Mouse (Mus musculus) thymus, postnatal 0 days (tissue): ENCODE data around the gene Ccdc32. TPM values are rescaled to one million over a fixed set of nuclear protein-coding genes. Genes with fewer than 3 reads are reported as not detected.

Experiments
- DNase-seq: peaks from one replicate; pipeline ENCODE4 v3.0.0-alpha.2; 2015; ENCODE audit warnings: low spot score
- polyA plus RNA-seq: library from polyadenylated mRNA; unstranded; fragments of >200 nt; fragmentation: Nextera tagmentation; extraction: Ambion mirVana; gene quantifications from 2 replicates; pipeline ENCODE4 v1.2.1, GENCODE M21; 2015

Gene Ccdc32
- polyA plus RNA-seq, 1 experiment from 2014 or later: 20.5 TPM

GRCm38 (mm10) chr2:119015604-119016180 lies 13.5 kb downstream of the Ccdc32 start:
- no peak for DNase-seq

DNA sequence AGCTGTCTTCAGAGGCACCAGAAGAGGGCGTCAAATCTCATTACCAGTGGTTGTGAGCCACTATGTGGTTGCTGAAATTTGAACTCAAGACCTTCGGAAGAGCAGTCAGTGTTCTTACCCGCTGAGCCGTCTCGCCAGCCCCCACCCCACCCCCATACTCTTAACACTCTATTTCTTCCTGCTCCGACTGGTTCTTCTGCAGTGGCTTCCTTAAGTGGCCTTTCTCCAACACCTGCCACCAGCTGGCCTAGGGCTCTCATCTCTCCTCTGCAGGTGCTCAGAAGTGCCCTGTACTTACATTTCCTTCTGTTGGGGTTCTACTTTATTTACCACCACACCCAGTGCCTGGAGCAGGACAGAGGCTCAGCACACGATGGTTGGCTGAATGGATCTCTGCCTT lies 14.2 kb downstream of the Ccdc32 start:
- DNase-seq: peak; percentile 39

DNA sequence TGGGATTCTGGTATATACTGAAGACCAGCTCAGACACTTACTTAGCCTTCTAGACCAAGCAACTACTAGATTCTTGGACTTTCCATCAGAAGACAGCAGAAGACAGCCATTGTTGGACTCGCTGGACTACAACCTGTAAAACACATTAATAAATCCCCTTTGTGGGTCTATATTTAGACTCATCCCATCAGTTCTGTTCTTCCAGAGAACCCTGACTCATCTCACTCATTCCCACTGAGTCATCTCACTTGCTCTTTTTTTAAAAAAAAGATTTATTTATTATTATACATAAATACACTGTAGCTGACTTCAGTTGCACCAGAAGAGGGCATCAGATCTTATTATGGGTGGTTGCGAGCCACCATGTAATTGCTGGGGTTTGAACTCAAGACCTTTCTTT lies 19.8 kb downstream of the Ccdc32 start:
- no peak for DNase-seq

- DNase-seq: no peak
Observed at GRCm38 (mm10) chr2:119006886-119007285, 22.3 kb downstream of the Ccdc32 start.

GRCm38 (mm10) chr2:118999025-118999639 lies 30.1 kb downstream of the Ccdc32 start:
- DNase-seq: no peak

- DNase-seq: no peak
Observed at GRCm38 (mm10) chr2:118998115-118998866, 30.9 kb downstream of the Ccdc32 start.

GRCm38 (mm10) chr2:118996798-118997105 lies 32.4 kb downstream of the Ccdc32 start:
- no peak for DNase-seq

DNA sequence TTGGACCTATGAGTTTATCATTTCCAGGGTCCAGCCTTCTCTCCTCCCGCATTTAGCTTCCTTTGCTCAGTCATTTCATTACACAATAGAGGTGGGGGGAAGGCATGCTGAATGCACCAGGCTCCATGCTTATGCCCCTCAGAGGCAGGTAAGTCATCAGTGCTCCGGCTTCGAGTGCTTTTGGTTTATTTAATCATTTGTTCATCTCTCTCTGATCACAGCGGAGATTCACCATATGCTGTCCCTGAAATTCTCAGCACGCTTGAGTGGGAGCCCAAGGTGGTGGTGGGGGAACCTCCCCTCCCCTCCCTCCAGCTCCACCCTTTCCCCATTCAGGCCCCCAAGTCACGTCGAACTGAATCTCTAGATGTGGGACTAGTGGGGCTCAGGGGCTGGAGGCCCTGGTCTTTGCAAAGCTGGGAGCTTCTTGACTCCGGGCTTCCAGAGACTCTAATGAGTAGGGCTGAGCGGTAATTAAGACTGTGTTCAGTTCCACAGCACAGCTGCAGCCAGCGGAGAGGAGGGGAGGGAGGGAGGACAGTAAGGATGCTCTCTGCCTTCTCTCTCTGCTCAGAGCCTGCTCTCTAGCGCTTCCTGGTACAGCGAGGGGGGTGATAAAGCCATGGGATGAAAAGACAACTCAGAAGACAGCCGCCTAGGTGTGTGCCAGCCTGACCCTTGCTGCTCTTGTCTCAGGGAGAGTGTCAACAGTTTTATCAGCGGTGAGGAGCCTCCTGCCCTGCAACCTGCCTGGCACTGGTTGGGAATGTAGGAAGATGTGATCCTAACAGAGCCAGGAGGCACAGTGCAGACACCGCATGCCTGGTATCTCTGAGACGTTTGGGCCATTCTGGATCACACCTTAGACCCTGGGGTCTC lies 33.0 kb downstream of the Ccdc32 start:
- no peak for DNase-seq

DNA sequence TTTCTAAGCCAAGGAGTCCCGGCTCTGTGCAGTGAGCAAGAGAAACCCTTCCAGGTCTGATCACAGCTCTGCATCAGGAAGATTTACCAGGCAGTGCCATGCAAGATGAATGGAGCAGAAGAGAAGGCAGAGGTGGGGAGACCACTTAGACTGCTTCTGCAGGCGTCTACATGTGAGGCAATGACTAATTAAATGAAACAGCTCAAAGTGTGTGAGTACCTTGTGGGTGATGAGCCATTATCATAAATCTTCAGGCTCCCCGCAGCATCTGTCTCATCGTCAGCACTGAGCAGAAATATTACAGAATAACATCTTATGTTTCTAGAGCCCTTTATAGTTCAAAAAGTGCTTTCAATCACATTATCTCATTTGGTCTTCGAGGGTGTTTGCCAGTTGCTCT lies 33.7 kb downstream of the Ccdc32 start:
- DNase-seq: no peak

DNA sequence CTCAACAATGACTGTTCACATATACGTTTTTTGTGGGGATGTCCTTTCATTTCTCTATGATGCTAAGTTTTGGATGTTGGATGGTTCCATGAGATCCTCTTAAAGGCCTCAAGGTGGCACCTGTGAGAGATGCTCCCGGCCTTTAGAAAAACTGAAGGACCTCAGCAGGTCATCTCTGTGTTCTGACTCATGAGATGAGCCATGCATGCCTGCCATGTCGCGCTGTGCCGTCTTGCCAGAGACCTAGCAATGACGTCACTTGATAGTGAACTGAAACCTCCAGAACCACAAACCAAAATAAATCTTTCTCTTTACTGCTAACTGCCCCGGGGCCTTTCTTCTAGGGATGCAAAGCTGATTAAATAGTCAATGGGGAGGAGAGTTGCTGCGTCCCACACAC lies 45.4 kb downstream of the Ccdc32 start:
- no peak for DNase-seq

GRCm38 (mm10) chr2:118980841-118981240 lies 48.4 kb downstream of the Ccdc32 start:
- no peak for DNase-seq

- peak; percentile 39 for DNase-seq
Observed at GRCm38 (mm10) chr2:118978064-118978463, 51.1 kb downstream of the Ccdc32 start.

- DNase-seq: no peak
Observed at GRCm38 (mm10) chr2:118976941-118977340, 52.3 kb downstream of the Ccdc32 start.

GRCm38 (mm10) chr2:118976282-118976929 lies 52.8 kb downstream of the Ccdc32 start:
- peak; percentile 87 for DNase-seq

GRCm38 (mm10) chr2:118975855-118976254 lies 53.3 kb downstream of the Ccdc32 start:
- no peak for DNase-seq

- peak; percentile 84 for DNase-seq
Observed at GRCm38 (mm10) chr2:118972687-118973376, 56.4 kb downstream of the Ccdc32 start.

- DNase-seq: no peak
Observed at GRCm38 (mm10) chr2:118972048-118972447, 57.1 kb downstream of the Ccdc32 start.

GRCm38 (mm10) chr2:118969585-118970147 lies 59.5 kb downstream of the Ccdc32 start:
- no peak for DNase-seq
